Mouse (Mus musculus) kidney, adult 2 months (tissue): ENCODE results near the gene Slc50a1.

Source experiments
- CTCF ChIP-seq: fragments of 200-500 bp; conservative IDR thresholded peaks from 2 replicates; pipeline ENCODE4 v1.5.1; 2011; ENCODE audit warnings: low read depth, mild to moderate bottlenecking, control low read depth, low read length, moderate library complexity, mixed read lengths; ENCODE audit not compliant: insufficient read depth, insufficient read length
- POLR2A ChIP-seq: fragments of 200-500 bp; IDR thresholded peaks from one replicate; pipeline ENCODE4 v1.6.1; 2011; ENCODE audit warnings: low read depth, low read length, control low read depth

GRCm38 (mm10) chr3:89254994-89255393 lies 15.4 kb downstream of the Slc50a1 start:
- TF ChIP-seq CTCF, result no peak
- TF ChIP-seq POLR2A, result no peak
